Mouse (Mus musculus): ENCODE data around the gene Calr4.

GRCm38 (mm10) chr4:109251605-109252004, 17.3 kb downstream of the Calr4 start:
- peak; percentile 75 for TF ChIP-seq CTCF (IDR thresholded peaks at IDR 0.05; ENCODE audit: low read depth, low read length)
- TF ChIP-seq POLR2A (IDR thresholded peaks at IDR 0.05; ENCODE audit: extremely low read depth, insufficient read depth, low read length) = no peak
